Mouse (Mus musculus) liver, embryonic 13.5 days (tissue): ENCODE data around the gene Nxpe4. TPM values are rescaled to one million over a fixed set of nuclear protein-coding genes. Genes with fewer than 3 reads are reported as not detected.
A peak's percentile ranks its signal among the peaks of the same experiment; 100 is the strongest.

Experiments used
- ATAC-seq: fragments of 200-750 bp; cut with Nextera tagmentation; 2 replicates; pipeline ENCODE4 v1.8.0; 2017; ENCODE audit warnings: low read depth, mild to moderate bottlenecking, moderate number of reproducible peaks, moderate library complexity
- DNase-seq: peaks from one replicate; pipeline ENCODE4 v3.0.0; 2022
- H3K27ac ChIP-seq: fragments of 300-500 bp; sonication (generic); 2 replicates; pipeline ENCODE4 v1.5.1; 2015; ENCODE audit warnings: moderate library complexity, mild to moderate bottlenecking, inconsistent platforms
- H3K27me3 ChIP-seq: fragments of 300-500 bp; sonication (generic); 2 replicates; pipeline ENCODE4 v1.6.1; 2015; ENCODE audit warnings: mild to moderate bottlenecking, inconsistent platforms
- H3K36me3 ChIP-seq: fragments of 300-500 bp; sonication (generic); 2 replicates; pipeline ENCODE4 v1.6.1; 2015; ENCODE audit warnings: mild to moderate bottlenecking, inconsistent platforms
- H3K4me1 ChIP-seq: fragments of 300-500 bp; sonication (generic); replicated peaks from 2 replicates; pipeline ENCODE4 v1.6.1; 2015; ENCODE audit warnings: inconsistent platforms
- H3K4me2 ChIP-seq: fragments of 300-500 bp; sonication (generic); 2 replicates; pipeline ENCODE4 v1.6.1; 2015; ENCODE audit warnings: inconsistent platforms, mild to moderate bottlenecking, moderate library complexity
- H3K4me3 ChIP-seq: fragments of 300-500 bp; sonication (generic); replicated peaks from 2 replicates; pipeline ENCODE4 v1.5.1; 2015; ENCODE audit warnings: mild to moderate bottlenecking, inconsistent platforms
- H3K9ac ChIP-seq: fragments of 300-500 bp; sonication (generic); 2 replicates; pipeline ENCODE4 v1.6.1; 2015; ENCODE audit warnings: mild to moderate bottlenecking, inconsistent platforms
- H3K9me3 ChIP-seq: fragments of 300-500 bp; sonication (generic); replicated peaks from 2 replicates; pipeline ENCODE4 v1.6.1; 2016; ENCODE audit warnings: inconsistent platforms
- WGBS: fragments of 180-500 bp; shearing (Covaris S2); methylation state at CpG from one replicate; pipeline ENCODE4 v1.1.7; 2015; ENCODE audit not compliant: insufficient replicate concordance; 5-methylcytosine and 5-hydroxymethylcytosine counted together
- polyA plus RNA-seq: library from polyadenylated mRNA; unstranded; fragments of >200 nt; fragmentation: Nextera tagmentation; extraction: Ambion mirVana; gene quantifications from 2 replicates; pipeline ENCODE4 v1.2.1, GENCODE M21; 2015

The Nxpe4 gene
- polyA plus RNA-seq, 1 experiment from 2014 or later, result 7.4 TPM

DNA sequence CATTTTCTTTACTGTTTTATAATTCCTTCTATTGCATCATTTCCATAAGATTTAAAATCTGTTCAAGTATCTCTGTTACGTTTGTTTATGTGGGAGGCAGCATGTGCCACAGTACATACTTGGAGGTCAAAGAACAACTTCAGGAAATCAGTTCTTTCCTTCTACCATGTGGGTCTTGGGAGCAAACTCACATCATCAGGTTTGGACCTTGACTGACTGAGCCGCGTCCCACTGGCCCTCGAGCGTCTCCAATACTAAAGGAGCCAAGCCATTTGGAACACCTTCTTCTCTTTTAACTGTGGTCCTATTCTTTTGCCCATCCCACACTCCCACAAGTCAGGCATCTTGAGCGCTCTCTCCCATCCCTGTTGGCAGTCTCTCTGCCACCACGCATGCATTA lies 167.8 kb downstream of the Nxpe4 start:
- Histone ChIP-seq H3K27ac (no peak overlapping the region), H3K9ac (no peak overlapping the region), H3K36me3 (peaks cover 87% of the 10 kb centered on the region), H3K27me3 (no peaks in the 10 kb centered on the region), H3K4me2 (no peak overlapping the region), H3K4me1 (peaks cover 18% of the 10 kb centered on the region), H3K9me3 (no peaks in the 10 kb centered on the region), H3K4me3 (no peak overlapping the region)
- no peak for DNase-seq
- WGBS, result 91% methylated on average over 7 of the region's 7 CpGs
- ATAC-seq, result 0 out of 2 replicates have a peak, but pooled peaks have one; percentile 17

DNA sequence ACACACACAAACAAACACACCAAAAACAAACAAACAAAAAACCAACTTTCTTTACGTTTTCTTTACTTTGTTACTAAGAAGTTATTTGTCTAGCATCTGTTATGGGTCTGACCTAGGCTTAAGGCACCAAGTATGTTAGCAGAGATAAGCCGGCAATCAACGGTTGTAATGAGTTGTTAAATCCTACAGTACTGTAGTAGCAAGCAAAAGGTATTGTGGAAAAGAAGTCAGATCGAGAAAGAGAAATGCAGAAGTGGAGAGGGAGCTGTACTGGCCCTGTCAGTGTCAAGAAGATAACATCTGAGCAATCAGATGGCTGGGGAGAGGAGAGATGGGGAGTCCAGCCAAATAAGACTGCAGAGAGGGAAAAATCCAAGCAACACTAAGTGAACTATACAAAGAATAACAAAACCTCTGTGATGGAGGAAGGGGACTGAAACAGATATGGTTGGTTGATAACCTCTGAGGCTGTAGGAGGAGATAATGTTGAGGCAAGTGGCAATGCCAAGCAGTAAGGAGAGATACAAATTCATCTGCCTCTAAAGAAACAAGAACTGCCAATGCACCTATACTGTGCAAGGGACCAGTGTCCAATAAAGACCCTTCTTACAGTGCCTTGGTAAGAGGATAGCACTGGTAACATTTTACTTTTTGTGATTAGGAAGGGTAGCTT lies 177.1 kb downstream of the Nxpe4 start:
- 11% methylated on average over 4 of the region's 4 CpGs for WGBS
- Histone ChIP-seq H3K9ac (peak overlapping the region; percentile 96), H3K36me3 (peaks cover 48% of the 10 kb centered on the region), H3K27me3 (no peaks in the 10 kb centered on the region), H3K9me3 (no peaks in the 10 kb centered on the region), H3K4me2 (peak overlapping the region; percentile 78), H3K4me1 (peaks cover 67% of the 10 kb centered on the region), H3K27ac (peak overlapping the region; percentile 98), H3K4me3 (peak overlapping the region; percentile 82)
- DNase-seq (no peak), ATAC-seq (peak; percentile 59)

DNA sequence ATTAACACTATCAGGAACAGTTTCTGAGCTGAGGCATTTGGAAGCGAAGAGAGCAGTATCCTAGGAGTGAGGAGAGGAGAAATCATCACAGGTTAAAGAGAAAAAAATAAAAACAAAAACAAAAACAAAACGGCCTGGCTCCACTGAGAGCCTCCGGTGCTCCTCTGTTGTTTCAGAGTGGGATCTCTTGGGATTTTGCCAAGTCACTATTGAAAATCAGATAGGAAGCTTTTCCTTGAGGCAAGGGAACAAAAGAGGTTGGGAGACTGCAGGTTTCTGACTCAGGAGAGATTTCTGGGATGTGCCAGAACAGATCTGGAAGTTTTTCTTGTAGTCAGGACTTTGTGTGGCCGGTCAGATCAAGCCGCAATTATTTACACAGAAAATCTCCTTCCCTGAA lies 177.7 kb downstream of the Nxpe4 start:
- no peak for DNase-seq
- H3K4me1 ChIP-seq, result peaks cover 62% of the 10 kb centered on the region
- peak overlapping the region; percentile 82 for H3K4me3 ChIP-seq
- peaks cover 42% of the 10 kb centered on the region for H3K36me3 ChIP-seq
- H3K4me2 ChIP-seq, result peak overlapping the region; percentile 78
- H3K27ac ChIP-seq, result peak overlapping the region; percentile 98
- no peaks in the 10 kb centered on the region for H3K27me3 ChIP-seq
- H3K9me3 ChIP-seq, result no peaks in the 10 kb centered on the region
- peak overlapping the region; percentile 96 for H3K9ac ChIP-seq
- no peak for ATAC-seq
- 24% methylated on average over 5 of the region's 5 CpGs for WGBS

DNA sequence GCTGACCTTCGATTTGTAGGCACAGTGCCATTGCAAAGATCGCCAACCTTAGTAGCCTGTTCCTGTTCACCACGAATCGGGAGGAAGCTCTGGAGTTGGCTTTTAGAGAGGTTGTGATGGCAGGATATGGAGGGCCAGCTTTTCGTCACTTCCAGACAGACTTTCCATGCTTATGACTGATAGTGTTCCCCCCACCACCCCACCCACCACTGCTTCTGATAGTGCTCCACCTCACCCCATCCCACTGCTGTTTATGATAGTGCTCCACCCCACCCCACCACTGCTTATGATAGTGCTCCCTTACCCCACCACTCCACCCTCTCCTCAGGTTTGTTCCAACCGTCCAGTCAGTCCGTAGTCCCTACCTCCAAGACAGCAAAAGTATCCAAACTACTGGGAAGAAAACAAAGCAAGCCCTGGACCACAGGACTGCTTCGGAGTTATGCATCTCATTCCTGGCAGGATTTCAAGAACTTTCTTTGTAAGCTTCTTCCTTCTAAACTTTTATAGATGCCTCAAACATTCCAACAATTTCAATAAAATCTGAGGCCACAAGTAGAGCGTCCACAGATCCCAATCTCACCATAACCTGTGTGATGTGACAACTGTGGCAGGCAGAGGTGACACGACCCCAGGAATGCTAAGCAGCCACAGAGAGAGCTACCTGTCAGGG lies 179.0 kb downstream of the Nxpe4 start:
- peak overlapping the region; percentile 78 for H3K4me2 ChIP-seq
- peak overlapping the region; percentile 82 for H3K4me3 ChIP-seq
- no peaks in the 10 kb centered on the region for H3K27me3 ChIP-seq
- WGBS, result 36% methylated on average over 10 of the region's 10 CpGs
- no peaks in the 10 kb centered on the region for H3K9me3 ChIP-seq
- H3K27ac ChIP-seq, result peak overlapping the region; percentile 98
- ATAC-seq (peak; percentile 98), DNase-seq (peak; percentile 74)
- peak overlapping the region; percentile 96 for H3K9ac ChIP-seq
- H3K36me3 ChIP-seq, result peaks cover 30% of the 10 kb centered on the region
- H3K4me1 ChIP-seq, result peaks cover 52% of the 10 kb centered on the region

DNA sequence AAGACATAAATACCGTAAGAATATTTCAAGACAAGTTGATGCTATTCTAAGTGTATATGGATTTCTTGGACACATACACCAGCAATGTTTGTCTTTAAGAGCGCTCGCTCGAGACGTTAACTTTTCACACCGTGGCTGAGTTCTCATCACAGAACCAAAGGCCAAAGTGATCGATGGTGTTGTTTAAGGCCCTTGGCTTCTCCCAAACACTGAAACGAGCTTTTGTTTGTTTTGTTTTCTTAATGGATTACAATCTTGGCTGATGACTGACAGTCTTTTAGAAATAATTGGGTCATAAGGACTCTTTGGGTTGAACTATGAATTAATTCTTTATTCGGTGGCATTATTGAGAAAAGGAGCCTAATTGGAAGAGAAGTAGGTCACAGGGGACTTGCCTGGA lies 183.6 kb downstream of the Nxpe4 start:
- H3K4me2 ChIP-seq, result no peak overlapping the region
- no peaks in the 10 kb centered on the region for H3K27me3 ChIP-seq
- peaks cover 39% of the 10 kb centered on the region for H3K4me1 ChIP-seq
- WGBS, result 87% methylated on average over 9 of the region's 9 CpGs
- ATAC-seq (no peak), DNase-seq (no peak)
- no peaks in the 10 kb centered on the region for H3K36me3 ChIP-seq
- no peak overlapping the region for H3K9ac ChIP-seq
- H3K27ac ChIP-seq, result no peak overlapping the region
- H3K4me3 ChIP-seq, result no peak overlapping the region
- H3K9me3 ChIP-seq, result no peaks in the 10 kb centered on the region

DNA sequence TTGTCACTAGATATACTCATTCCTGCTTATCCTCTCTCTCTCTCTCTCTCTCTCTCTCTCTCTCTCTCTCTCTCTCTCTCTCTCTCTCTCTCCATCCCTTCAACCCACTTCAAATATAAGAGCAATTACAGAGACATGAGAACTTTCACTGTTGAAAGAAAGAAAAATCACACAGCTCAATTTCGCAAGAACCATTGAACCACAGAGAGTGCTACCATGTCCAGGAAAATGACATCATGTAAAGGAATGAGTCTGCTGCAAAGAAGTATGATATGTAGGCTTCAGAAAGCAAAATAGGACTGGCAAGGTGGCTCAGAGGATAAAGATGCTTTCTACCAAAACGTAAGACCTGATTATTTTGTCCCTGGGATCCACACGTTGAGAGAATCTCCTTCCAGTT lies 184.0 kb downstream of the Nxpe4 start:
- WGBS, result 66% methylated on average over 3 of the region's 3 CpGs

DNA sequence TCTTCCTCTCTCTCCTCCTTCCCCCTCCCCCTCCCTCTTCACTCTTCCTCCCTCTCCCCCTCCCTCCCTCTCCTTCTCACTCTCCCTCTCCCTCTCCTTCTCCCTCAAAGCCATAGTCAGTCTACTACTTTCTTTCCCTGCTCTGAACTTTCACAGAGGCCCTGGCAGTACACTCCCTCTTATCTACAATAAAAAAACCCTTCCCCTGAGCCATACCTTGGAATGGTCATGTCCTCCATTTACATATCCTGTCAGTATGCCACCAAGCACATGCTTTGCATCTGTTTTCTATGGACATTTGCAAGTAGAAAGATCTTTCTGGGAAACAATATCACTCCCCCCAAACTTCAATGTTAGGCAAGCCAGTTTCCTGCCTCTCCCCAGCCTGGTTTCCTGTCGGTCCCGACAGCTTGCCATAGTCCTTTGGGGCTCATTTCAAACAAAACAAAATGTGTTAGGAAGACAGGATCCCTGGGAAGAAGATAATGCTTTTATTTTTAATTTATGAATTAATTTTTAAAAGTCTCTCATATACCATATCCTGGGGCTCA lies 191.4 kb downstream of the Nxpe4 start, which contains the start of gene Nxpe2:
Gene Nxpe2, minus strand, starts transcription at position 307 of the 551 bp plus-strand sequence.
- Histone ChIP-seq H3K9me3 (no peaks in the 10 kb centered on the region), H3K4me3 (no peak within 1 kb of the TSS), H3K9ac (peak within 1 kb of the TSS; percentile 55), H3K4me2 (peak within 1 kb of the TSS; percentile 21; the same call in 1 of the 2 replicates), H3K4me1 (peaks cover 58% of the 10 kb centered on the region), H3K27ac (peak within 1 kb of the TSS; percentile 80), H3K36me3 (no peaks in the 10 kb centered on the region), H3K27me3 (no peaks in the 10 kb centered on the region)
- peak; percentile 51; the same call in 1 of the 2 replicates for ATAC-seq
- DNase-seq, result no peak
- 11% methylated on average over 2 of the region's 2 CpGs for WGBS

More for the DNA sequence above, 184.0 kb downstream of the Nxpe4 start:
- no peaks in the 10 kb centered on the region for H3K9me3 ChIP-seq
- DNase-seq (no peak), ATAC-seq (no peak)
- H3K36me3 ChIP-seq, result no peaks in the 10 kb centered on the region
- H3K4me2 ChIP-seq, result no peak overlapping the region
- H3K4me1 ChIP-seq, result peaks cover 36% of the 10 kb centered on the region
- H3K4me3 ChIP-seq, result no peak overlapping the region
- H3K27me3 ChIP-seq, result no peaks in the 10 kb centered on the region
- no peak overlapping the region for H3K9ac ChIP-seq
- no peak overlapping the region for H3K27ac ChIP-seq

DNA sequence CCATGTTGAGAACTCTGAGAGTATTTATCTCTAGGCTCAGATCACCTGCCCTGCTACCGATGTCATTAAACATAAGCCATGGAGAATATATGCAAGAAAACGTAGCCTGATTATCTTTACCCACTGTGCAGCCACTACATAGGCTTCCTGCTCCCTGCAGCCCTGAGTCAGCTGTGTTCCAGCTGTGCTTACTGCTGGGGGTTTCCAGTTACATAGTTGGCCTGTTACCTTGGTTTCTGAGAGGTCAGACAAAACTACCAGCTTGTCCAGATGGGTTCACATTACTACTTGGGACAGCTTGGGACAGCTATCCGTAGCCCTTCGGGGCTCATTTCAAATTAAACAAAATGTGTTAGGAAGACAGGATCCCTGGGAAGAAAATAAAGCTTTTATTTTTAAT lies 192.3 kb downstream of the Nxpe4 start:
- Histone ChIP-seq H3K27me3 (no peaks in the 10 kb centered on the region), H3K9ac (peak overlapping the region; percentile 55; the same call in 1 of the 2 replicates), H3K4me2 (peak overlapping the region; percentile 21; the same call in 1 of the 2 replicates), H3K4me1 (peaks cover 65% of the 10 kb centered on the region), H3K27ac (peak overlapping the region; percentile 80), H3K9me3 (no peaks in the 10 kb centered on the region), H3K36me3 (no peaks in the 10 kb centered on the region), H3K4me3 (no peak overlapping the region)
- 57% methylated on average over 4 of the region's 4 CpGs for WGBS
- DNase-seq, result no peak
- peak; percentile 27; the same call in 1 of the 2 replicates for ATAC-seq

DNA sequence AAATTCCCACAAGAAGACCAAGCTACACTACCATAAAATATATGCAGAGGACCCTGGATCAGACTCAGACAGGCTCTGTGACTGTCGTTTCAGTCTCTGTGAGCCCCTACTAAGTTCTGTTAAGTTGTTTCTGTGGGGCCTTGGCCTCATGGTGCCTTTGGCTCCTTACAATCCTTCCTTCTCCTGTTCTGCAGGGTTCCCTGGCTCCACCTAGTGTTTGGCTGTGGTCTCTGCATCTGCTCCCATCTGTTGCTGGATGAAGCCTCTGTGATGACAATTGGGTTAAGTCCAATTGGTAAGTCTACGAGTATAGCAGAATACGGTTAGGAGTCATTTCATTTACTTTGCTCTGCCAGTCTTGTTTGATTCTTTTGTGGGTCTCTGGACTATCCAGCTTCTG lies 193.0 kb downstream of the Nxpe4 start:
- ATAC-seq (peak; percentile 68), DNase-seq (peak; percentile 78)
- Histone ChIP-seq H3K9ac (peak overlapping the region; percentile 55; the same call in 1 of the 2 replicates), H3K9me3 (no peaks in the 10 kb centered on the region), H3K27ac (peak overlapping the region; percentile 80), H3K4me3 (no peak overlapping the region), H3K27me3 (no peaks in the 10 kb centered on the region), H3K4me1 (peaks cover 72% of the 10 kb centered on the region), H3K4me2 (peak overlapping the region; percentile 21; the same call in 1 of the 2 replicates), H3K36me3 (no peaks in the 10 kb centered on the region)
- 31% methylated on average over 3 of the region's 3 CpGs for WGBS

DNA sequence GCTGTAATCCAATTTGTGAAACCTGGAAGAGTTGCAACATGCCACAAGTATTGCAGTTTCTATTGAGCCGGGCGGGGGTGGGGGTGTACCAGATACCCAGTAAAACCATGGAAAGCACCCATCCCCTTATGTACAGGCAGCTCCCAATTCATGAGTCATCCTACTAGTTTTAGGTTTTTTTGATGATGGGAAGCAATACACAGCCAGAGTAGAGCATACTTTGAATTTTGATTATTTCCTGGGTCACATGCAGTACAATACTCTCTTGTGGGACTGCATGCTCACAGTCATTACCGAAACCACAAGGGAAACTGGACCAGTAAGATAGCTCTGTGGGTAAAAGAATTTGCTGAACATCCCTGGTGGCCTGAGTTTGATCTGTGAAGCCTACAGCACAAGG lies 195.3 kb downstream of the Nxpe4 start:
- Histone ChIP-seq H3K36me3 (no peaks in the 10 kb centered on the region), H3K4me3 (no peak overlapping the region), H3K4me1 (peaks cover 87% of the 10 kb centered on the region), H3K9me3 (no peaks in the 10 kb centered on the region), H3K27me3 (no peaks in the 10 kb centered on the region), H3K4me2 (no peak overlapping the region), H3K27ac (peak overlapping the region; percentile 99), H3K9ac (peak overlapping the region; percentile 49; the same call in 1 of the 2 replicates)
- ATAC-seq, result no peak
- DNase-seq, result no peak
- 37% methylated on average over 3 of the region's 3 CpGs for WGBS

DNA sequence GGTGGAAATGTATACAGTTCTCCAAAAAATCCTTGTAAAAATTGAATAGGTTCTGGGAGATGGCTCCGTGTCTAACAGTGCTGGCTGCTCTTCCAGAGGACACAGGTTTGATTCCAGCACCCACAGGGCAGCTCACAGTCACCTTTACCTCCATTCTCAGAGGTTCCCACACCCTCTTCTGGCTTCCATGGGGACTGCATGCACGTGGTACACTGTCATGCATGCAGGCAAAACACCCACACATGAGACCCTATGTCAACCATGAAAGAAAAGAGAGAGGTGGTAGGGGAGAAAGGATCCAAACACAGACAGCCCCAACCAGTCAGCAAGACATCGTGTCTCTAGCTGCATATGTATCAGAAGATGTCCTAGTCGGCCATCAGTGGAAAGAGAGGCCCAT lies 199.0 kb downstream of the Nxpe4 start:
- no peak for DNase-seq
- 74% methylated on average over 4 of the region's 4 CpGs for WGBS
- no peaks in the 10 kb centered on the region for H3K9me3 ChIP-seq
- H3K4me1 ChIP-seq, result peaks cover 90% of the 10 kb centered on the region
- no peaks in the 10 kb centered on the region for H3K36me3 ChIP-seq
- no peak overlapping the region for H3K4me2 ChIP-seq
- peak overlapping the region; percentile 68; the same call in 1 of the 2 replicates for H3K9ac ChIP-seq
- no peak for ATAC-seq
- H3K27me3 ChIP-seq, result no peaks in the 10 kb centered on the region
- H3K4me3 ChIP-seq, result no peak overlapping the region
- peak overlapping the region; percentile 99 for H3K27ac ChIP-seq
